Mouse (Mus musculus) liver, adult 2 months (tissue): Measurements from ENCODE around the gene Ccser2.

ENCODE experiments used
- CTCF ChIP-seq: fragments of 200-500 bp; IDR thresholded peaks from 2 replicates; pipeline ENCODE4 v1.5.1; 2011; ENCODE audit warnings: low read depth, low read length, control low read depth
- POLR2A ChIP-seq: fragments of 200-500 bp; IDR thresholded peaks from 2 replicates; pipeline ENCODE4 v1.6.1; 2011; ENCODE audit warnings: low read length, control low read depth; ENCODE audit not compliant: insufficient read depth; ENCODE audit errors: extremely low read depth

GRCm38 (mm10) chr14:37002852-37003251, 34.3 kb upstream of the Ccser2 start:
- TF ChIP-seq POLR2A: no peak
- no peak for TF ChIP-seq CTCF
